Mouse (Mus musculus) hindbrain, embryonic 14.5 days (tissue): ENCODE data around the gene March10. TPM values are rescaled to one million over a fixed set of nuclear protein-coding genes. Genes with fewer than 3 reads are reported as not detected.

ENCODE experiments used
- ATAC-seq: fragments of 200-750 bp; cut with Nextera tagmentation; 2 replicates; pipeline ENCODE4 v1.8.0; 2017; ENCODE audit warnings: moderate number of reproducible peaks, mild to moderate bottlenecking, moderate TSS enrichment, moderate library complexity; ENCODE audit not compliant: low FRiP score
- DNase-seq: peaks from one replicate; pipeline ENCODE4 v3.0.0-alpha.2; 2015; ENCODE audit warnings: low spot score
- H3K27ac ChIP-seq: fragments of 300-500 bp; sonication (generic); 2 replicates; pipeline ENCODE4 v1.5.1; 2014; ENCODE audit warnings: mild to moderate bottlenecking, moderate library complexity
- H3K27me3 ChIP-seq: fragments of 300-500 bp; sonication (generic); 2 replicates; pipeline ENCODE4 v1.6.1; 2014; ENCODE audit warnings: mild to moderate bottlenecking, low read length, mixed read lengths; ENCODE audit not compliant: control insufficient read depth, insufficient read depth
- H3K36me3 ChIP-seq: fragments of 300-500 bp; sonication (generic); replicated peaks from 2 replicates; pipeline ENCODE4 v1.6.1; 2014; ENCODE audit not compliant: control insufficient read depth, insufficient read depth
- H3K4me1 ChIP-seq: fragments of 300-500 bp; sonication (generic); replicated peaks from 2 replicates; pipeline ENCODE4 v1.6.1; 2014; ENCODE audit warnings: antibody characterized with exemption, low read length, mixed read lengths; ENCODE audit not compliant: control insufficient read depth, insufficient read depth
- H3K4me2 ChIP-seq: fragments of 300-500 bp; sonication (generic); replicated peaks from 2 replicates; pipeline ENCODE4 v1.6.1; 2014; ENCODE audit warnings: mild to moderate bottlenecking, moderate library complexity
- H3K4me3 ChIP-seq: fragments of 300-500 bp; sonication (generic); replicated peaks from 2 replicates; pipeline ENCODE4 v1.5.1; 2014; ENCODE audit warnings: mild to moderate bottlenecking, low read length
- H3K9ac ChIP-seq: fragments of 300-500 bp; sonication (generic); 2 replicates; pipeline ENCODE4 v1.6.1; 2014
- H3K9me3 ChIP-seq: fragments of 300-500 bp; sonication (generic); 2 replicates; pipeline ENCODE4 v1.6.1; 2016; ENCODE audit warnings: low read length; ENCODE audit not compliant: control insufficient read depth
- WGBS: fragments of 180-500 bp; shearing (Covaris S2); extraction: QIAGEN DNeasy Blood & Tissue Kit; methylation state at CpG from one replicate; pipeline ENCODE4 v1.1.7; 2014; 5-methylcytosine and 5-hydroxymethylcytosine counted together
- polyA plus RNA-seq: library from polyadenylated mRNA; unstranded; fragments of >200 nt; fragmentation: Nextera tagmentation; extraction: Ambion mirVana; gene quantifications from 2 replicates; pipeline ENCODE4 v1.2.1, GENCODE M21; 2014

March10 gene
- polyA plus RNA-seq, 1 experiment from 2014 or later = 0.41 TPM

DNA sequence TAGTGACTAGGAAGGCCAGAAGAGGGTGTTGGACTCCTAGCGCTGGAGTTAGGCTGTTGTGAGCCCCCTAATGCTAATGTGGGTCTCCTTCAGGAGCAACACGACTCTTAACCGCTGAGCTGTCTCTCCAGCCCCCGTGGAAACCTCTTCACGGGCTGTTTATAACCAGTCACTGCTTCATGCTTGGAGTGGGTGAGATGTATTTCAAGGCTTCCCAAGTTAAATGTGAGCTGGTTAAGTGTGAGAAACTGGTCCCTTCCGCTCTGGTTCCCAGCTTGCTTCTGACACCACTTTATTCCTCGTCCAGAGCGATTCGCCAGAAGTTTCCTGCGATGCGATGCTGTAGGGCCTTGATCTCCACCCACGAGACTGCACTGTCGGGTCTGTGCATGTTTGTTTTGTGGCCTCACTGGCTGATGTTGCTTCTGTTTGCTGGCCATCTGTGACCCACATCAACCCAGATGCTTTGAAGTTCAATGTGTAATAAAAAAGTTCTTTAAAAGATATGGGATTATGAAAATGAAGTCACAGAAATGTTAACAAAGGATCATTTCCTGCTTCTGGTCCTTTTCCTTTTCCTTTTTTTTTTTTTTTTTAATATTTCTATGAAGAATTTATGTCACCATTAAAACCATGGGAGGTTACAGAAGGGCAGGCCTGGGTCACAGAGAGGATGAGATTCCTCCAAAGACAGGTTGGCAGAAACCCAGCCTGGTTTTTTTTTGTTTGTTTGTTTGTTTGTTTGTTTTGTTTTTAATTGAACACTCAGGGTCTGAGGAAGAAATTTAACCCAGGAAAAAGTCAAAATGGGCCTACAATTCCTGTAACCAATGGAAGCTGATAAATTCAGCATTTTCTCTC lies 86.8 kb downstream of the March10 start:
- no peak for ATAC-seq
- 87% methylated on average over 13 of the region's 13 CpGs for WGBS

DNA sequence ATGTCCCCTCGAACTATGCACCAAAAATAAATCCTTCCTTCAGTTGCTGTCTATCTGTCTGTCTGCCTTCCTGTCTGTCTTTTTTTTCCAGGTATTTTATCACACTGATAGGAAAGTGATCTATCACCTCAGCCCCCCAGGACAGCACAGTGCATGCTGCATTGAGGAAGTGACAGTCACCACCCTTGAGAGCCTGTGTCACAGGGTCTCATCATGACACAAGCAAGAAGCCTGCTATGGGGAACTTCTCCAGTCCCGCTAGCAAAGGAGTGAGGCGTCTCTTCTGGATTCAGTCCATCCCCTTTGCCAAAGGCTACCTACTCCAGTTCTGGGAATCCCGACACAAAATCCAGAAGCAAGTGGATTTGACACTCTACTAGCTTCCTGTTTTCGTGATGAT lies 87.7 kb downstream of the March10 start:
- Histone ChIP-seq H3K9ac (no peak overlapping the region), H3K4me2 (no peak overlapping the region), H3K4me1 (peaks cover 20% of the 10 kb centered on the region), H3K36me3 (no peaks in the 10 kb centered on the region), H3K27me3 (no peaks in the 10 kb centered on the region), H3K27ac (no peak overlapping the region), H3K4me3 (no peak overlapping the region), H3K9me3 (no peaks in the 10 kb centered on the region)
- DNase-seq (no peak), ATAC-seq (no peak)
- WGBS = 90% methylated on average over 5 of the region's 5 CpGs

More for the DNA sequence above, 86.8 kb downstream of the March10 start:
- H3K9me3 ChIP-seq = no peaks in the 10 kb centered on the region
- H3K4me1 ChIP-seq = peaks cover 10% of the 10 kb centered on the region
- H3K27ac ChIP-seq = no peak overlapping the region
- no peak overlapping the region for H3K9ac ChIP-seq
- no peak overlapping the region for H3K4me2 ChIP-seq
- H3K36me3 ChIP-seq = no peaks in the 10 kb centered on the region
- no peak for DNase-seq
- H3K4me3 ChIP-seq = no peak overlapping the region
- no peaks in the 10 kb centered on the region for H3K27me3 ChIP-seq

DNA sequence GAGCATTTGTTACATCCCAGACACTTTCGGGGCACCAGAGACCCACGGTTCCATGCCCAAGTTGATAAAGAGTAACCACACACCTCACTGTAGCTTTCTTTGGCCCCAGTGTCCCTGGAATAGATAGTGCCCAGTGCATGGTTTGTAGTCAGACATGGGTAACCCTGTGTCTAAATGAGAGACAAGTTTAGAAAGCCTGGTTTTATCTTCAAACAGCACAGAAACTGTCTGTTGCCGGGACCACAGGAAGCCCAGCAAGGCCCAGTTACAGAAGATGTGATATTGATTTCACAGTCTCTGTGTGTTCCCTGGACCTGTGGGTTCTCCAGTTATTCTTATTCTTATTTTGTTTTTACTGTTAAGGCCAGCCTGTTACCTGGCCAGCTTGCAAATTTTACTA lies 89.4 kb downstream of the March10 start:
- ATAC-seq (no peak), DNase-seq (no peak)
- no peak overlapping the region for H3K9ac ChIP-seq
- no peak overlapping the region for H3K4me3 ChIP-seq
- 93% methylated on average over 3 of the region's 3 CpGs for WGBS
- no peaks in the 10 kb centered on the region for H3K9me3 ChIP-seq
- no peak overlapping the region for H3K27ac ChIP-seq
- no peaks in the 10 kb centered on the region for H3K27me3 ChIP-seq
- H3K4me1 ChIP-seq = peaks cover 24% of the 10 kb centered on the region
- no peaks in the 10 kb centered on the region for H3K36me3 ChIP-seq
- H3K4me2 ChIP-seq = no peak overlapping the region

DNA sequence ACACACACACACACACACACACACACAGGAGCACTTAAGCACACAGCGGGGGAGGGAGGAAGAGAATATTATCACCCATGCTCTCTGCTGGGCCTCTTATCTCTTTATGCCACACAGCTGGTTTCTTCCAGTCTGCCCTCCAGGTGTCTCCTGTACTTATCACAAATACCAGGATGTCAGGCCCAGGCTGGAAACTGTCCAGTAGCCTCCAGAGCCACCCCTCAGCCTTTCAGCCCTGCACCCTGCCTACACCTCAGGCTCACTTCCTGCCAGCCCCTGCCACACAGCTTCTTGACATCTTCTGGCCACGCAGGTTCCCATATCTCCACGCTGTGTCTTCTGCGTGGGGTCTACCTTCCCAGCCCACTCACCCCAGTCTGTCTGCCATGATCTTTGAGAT lies 90.5 kb downstream of the March10 start:
- WGBS = 73% methylated on average over 3 of the region's 4 CpGs
- Histone ChIP-seq H3K4me1 (peaks cover 24% of the 10 kb centered on the region), H3K4me3 (no peak overlapping the region), H3K36me3 (no peaks in the 10 kb centered on the region), H3K4me2 (no peak overlapping the region), H3K27me3 (no peaks in the 10 kb centered on the region), H3K9me3 (no peaks in the 10 kb centered on the region), H3K27ac (no peak overlapping the region), H3K9ac (no peak overlapping the region)
- DNase-seq (no peak), ATAC-seq (no peak)

DNA sequence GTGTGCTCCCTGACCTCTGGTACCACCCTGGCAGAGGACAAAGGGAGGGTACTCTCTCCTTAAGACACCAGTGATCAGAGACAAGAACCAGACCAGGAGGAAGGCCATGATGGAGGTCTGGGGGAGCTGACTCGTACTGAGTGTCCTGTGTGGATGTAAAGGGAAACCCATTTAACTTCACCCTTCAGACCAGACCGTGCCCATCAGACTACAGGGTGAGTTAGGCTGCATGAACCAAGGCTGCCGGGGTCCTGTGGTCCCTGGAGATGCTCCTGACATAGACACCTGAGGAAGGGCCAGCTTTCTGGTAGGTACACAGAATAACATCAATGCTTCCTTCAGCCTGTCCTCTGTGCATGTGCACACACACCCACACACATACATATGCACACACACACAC lies 90.9 kb downstream of the March10 start:
- DNase-seq = no peak
- peak overlapping the region; percentile 71 for H3K4me2 ChIP-seq
- no peak for ATAC-seq
- peak overlapping the region; percentile 85 for H3K27ac ChIP-seq
- H3K27me3 ChIP-seq = no peaks in the 10 kb centered on the region
- no peaks in the 10 kb centered on the region for H3K36me3 ChIP-seq
- WGBS = 93% methylated on average over 3 of the region's 3 CpGs
- no peak overlapping the region for H3K4me3 ChIP-seq
- peaks cover 24% of the 10 kb centered on the region for H3K4me1 ChIP-seq
- no peaks in the 10 kb centered on the region for H3K9me3 ChIP-seq
- peak overlapping the region; percentile 77 for H3K9ac ChIP-seq

DNA sequence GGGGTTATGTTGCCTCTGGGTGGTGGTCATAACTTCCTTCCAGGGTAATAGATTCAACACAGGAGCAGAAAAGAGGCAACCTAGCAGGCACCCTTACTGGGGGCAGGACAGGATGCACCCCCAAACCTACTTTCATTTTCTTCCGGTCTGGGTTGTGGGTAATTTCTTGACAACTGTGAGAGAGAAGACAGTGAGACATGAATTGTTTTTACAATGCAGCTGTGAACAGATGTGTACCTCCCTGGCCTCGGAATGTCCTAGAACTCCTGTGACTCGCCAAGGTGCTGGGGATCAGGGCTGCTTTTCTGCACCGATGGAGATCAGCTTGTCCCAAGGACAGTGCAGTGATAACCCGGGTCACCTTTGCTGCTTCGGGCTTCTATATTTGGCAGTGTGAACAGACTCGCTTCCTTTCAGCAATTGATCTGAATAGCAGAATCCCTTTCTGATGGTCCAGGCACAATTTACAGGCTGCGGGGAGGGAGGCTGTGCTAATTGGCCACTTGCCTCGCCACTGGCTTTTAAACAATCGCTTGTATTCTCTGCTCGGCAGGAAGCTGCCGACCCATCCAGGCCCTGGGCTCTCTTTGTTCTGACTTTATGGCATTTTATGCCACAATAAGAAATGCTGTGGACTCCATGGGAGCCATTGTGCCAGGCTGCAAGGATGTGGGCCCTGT lies 92.0 kb downstream of the March10 start:
- Histone ChIP-seq H3K4me2 (peak overlapping the region; percentile 71), H3K9ac (peak overlapping the region; percentile 77), H3K27ac (peak overlapping the region; percentile 85), H3K27me3 (no peaks in the 10 kb centered on the region), H3K36me3 (no peaks in the 10 kb centered on the region), H3K4me1 (peaks cover 24% of the 10 kb centered on the region), H3K4me3 (peak overlapping the region; percentile 43), H3K9me3 (no peaks in the 10 kb centered on the region)
- WGBS = 10% methylated on average over 12 of the region's 12 CpGs
- peak; percentile 58 for DNase-seq
- no peak for ATAC-seq

DNA sequence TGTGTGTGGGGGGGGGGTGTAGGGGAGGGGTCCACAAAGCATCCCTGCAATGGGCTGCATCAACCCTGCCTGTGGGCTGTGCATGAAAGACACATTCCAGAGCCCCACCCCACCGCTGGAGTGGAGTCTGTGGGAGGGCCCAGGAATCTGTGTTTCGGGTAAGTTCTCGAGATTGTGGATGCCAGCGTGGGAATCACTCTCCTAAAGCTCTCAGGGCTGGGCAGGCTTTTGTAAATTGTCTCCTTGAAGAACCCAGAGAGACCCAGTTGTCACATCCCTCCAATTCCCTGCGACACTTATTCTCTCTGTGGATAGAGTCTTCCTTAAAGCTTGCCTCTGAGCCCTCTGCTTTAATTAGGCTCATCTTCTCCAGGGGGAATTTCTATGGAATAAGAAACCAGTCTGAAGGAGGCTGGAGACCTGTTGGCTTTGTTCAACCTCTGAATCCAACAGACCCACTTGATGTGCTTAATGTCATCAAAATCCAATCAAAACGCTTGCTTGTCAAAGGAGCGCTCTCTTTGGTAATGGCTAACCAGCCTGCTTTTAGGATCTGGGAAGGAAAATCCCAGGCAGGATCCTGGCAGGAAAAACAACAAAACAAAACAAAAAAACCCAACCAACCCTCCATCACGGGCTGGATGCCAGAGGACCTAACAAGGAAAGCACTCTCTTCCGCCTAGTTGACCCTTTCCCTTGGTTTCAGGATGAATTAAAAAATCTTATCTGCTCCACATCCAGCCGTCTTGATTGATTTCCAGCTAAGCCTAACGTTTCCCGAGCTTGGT lies 92.7 kb downstream of the March10 start:
- H3K36me3 ChIP-seq = no peaks in the 10 kb centered on the region
- ATAC-seq (peak; percentile 72), DNase-seq (peak; percentile 62)
- H3K27ac ChIP-seq = peak overlapping the region; percentile 85
- no peaks in the 10 kb centered on the region for H3K9me3 ChIP-seq
- H3K4me2 ChIP-seq = peak overlapping the region; percentile 71
- H3K9ac ChIP-seq = peak overlapping the region; percentile 77
- H3K27me3 ChIP-seq = no peaks in the 10 kb centered on the region
- peak overlapping the region; percentile 43 for H3K4me3 ChIP-seq
- H3K4me1 ChIP-seq = peaks cover 24% of the 10 kb centered on the region
- 16% methylated on average over 12 of the region's 12 CpGs for WGBS

DNA sequence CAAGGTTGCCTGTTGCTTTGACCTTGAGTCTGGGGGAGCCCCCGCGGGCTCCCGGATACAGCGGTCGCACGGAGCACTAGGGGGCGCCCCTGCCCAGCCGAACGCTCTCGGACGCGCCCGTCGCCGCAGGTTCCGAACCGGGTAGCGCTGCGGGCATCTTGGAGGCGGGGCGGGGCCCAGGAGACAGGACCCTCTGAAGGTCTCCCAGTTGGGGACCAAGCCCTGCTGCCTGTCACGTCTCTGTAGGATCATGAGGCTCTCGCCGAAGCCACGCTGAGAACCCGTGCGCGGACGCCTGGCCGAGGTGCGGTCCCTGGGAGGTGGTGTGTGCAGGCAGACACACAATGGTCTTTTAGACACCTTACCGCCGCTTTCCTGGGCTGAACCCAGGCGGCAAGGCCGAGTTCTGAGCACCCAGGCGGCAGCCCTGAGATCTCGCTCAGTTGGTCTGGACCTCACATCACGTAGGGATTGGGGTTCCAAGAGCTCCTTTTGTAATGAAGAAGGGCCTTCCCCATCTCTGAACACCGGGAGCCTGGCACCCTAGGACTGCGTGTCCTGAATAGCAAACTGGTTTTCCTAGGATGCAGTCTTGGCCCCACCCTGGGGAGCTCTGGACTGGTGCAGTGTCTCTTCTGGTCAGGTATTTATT lies 93.5 kb downstream of the March10 start:
- ATAC-seq (peak; percentile 80), DNase-seq (peak; percentile 85)
- 2% methylated on average over 40 of the region's 40 CpGs for WGBS

More for the DNA sequence above, 93.5 kb downstream of the March10 start:
- Histone ChIP-seq H3K4me3 (peak overlapping the region; percentile 43), H3K27me3 (no peaks in the 10 kb centered on the region), H3K9ac (peak overlapping the region; percentile 77), H3K4me2 (peak overlapping the region; percentile 71), H3K4me1 (peaks cover 24% of the 10 kb centered on the region), H3K36me3 (no peaks in the 10 kb centered on the region), H3K9me3 (no peaks in the 10 kb centered on the region), H3K27ac (peak overlapping the region; percentile 85)
